Mouse (Mus musculus) cerebellum, adult 11 months (tissue): Measurements from ENCODE around the gene Gemin5.

Source experiments
- DNase-seq: peaks from one replicate; pipeline ENCODE4 v3.0.0; 2022

Gemin5 gene

GRCm38 (mm10) chr11:58169666-58170065, 1.3 kb upstream of the Gemin5 start:
- DNase-seq, result no peak

DNA sequence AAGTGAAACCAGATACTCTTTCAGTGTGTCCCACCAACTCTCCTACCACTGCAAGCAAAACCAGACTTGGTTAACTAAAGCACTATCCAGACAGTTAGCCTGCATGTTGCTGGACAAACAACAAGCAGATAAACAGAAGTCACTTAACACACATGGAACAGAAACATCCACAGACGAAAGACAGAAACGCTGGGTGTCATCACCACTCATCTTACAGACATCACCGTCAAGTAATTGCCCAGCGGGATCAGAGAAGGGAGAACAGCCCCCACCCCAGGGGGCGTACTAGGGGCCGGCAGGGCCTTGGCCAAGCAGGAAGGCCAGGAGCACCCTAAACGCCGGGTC, 545 bp downstream of the Gemin5 start:
- no peak for DNase-seq

- no peak for DNase-seq
These were observed 3.3 kb downstream of the Gemin5 start for GRCm38 (mm10) chr11:58165072-58165471.

- no peak for DNase-seq
These were observed 11.5 kb downstream of the Gemin5 start for GRCm38 (mm10) chr11:58156871-58157270.

DNA sequence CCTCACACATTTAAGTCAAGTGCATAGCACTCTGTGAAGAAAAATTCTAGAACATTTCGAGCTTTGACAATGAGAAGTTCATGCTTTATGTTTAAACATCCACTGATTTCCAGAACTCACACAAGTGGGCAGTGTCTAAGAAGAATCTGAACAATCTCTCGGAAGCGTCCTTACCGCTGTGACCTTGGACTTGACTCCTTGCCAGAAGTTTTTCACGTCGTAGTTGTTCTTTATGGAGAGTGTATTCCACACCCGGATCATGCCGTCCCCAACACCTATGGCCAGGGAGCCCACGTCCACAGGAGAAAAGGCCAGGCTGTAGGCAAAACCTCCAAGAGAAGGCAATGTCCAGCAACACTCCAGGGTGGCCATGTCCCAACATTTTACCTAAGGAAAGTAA, 12.9 kb downstream of the Gemin5 start:
- DNase-seq, result no peak

- DNase-seq, result no peak
These were observed 22.1 kb downstream of the Gemin5 start for GRCm38 (mm10) chr11:58146241-58146640.

DNA sequence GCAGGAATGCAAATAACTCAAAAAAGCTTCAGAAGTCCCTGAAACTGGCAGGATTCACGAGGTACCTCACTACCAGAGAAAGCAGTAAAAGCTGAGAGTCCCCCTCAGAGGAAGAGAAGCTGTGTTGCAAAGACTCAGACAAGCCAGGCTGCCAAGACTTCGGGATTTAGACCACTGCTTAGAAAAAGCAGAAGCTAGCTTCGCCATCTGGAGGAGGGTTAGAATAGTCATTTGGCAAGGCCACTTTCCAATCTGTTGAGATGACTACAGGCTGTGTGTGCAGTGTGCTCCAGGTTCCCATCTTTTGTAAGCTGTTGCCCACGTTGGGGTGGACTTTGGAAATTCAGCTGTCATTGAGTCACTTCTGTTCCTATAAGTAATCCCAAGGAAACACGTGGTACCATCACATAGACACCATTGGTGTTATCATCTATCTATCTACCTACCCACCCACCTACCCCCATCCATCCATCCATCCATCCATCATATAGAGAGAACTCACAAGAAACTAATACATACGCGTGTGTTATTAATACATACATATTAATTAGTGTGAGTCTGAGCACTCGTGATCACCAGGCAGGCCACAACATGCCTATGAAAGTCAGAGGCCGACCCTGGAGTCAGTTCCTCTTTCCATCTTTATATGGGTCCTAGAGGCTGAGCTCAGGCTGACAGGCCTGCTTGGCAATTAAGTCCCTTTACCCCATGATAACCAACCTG, 24.5 kb downstream of the Gemin5 start:
- no peak for DNase-seq

- DNase-seq, result no peak
These were observed 28.9 kb downstream of the Gemin5 start for GRCm38 (mm10) chr11:58139466-58139865.

DNA sequence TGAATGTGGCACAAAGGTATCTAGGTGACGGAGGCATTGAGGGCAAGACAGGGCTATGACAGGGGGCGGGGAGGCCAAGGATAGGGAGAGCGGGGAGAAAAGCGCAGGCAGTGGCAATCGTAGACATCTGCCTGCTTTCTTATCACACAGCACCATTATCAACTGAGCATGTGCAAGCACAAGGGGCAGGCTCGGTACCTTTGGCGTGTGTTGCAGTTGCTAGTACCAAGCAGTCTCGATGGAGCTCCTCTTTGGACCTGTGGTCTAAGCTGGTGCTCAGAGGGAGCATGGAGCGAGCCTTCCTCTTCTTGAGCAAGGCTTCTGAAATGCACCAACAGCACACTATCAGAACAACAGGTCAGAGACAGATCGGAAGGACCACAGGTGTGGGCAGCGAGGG, 29.5 kb downstream of the Gemin5 start:
- no peak for DNase-seq

DNA sequence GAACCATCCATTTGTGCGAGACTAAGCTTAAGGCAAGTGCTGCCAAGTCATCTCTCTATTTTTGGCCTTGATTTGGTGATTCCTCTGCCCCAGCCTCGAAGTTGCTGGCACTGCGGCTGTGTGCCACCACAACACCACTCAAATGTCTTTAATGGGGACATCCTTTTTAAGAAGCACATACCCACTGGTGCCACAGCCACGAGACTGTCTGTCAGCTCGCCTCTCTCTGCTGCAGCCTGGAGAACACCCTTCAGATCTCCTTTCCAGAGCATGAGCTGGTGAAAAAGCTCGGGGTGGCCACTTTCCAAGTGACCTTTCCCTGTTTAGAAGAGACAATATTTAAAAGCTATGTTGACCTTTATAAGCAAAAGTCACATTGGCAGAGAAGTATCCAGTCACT, 31.7 kb downstream of the Gemin5 start:
- no peak for DNase-seq

GRCm38 (mm10) chr11:58135296-58135695, 33.0 kb downstream of the Gemin5 start:
- DNase-seq, result no peak

DNA sequence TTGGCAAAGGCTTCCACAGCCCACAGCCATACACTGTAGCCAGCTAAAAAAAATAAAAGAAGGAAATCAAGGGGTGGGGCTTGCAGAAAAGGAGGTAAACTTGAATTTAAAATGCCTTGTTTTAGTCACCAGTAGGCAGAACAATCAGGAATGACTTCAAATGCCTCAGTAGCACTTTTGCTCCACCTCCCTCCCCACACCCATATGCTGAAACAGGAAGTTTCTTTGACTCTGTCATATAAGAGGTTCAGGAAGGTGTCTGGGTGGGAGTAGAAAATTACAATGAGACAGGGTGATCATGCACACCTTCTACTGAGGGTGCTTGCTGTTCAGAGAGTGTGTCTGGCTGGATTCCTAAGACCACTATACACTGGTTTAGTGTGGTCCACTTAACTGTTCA, 33.5 kb downstream of the Gemin5 start:
- DNase-seq, result no peak

DNA sequence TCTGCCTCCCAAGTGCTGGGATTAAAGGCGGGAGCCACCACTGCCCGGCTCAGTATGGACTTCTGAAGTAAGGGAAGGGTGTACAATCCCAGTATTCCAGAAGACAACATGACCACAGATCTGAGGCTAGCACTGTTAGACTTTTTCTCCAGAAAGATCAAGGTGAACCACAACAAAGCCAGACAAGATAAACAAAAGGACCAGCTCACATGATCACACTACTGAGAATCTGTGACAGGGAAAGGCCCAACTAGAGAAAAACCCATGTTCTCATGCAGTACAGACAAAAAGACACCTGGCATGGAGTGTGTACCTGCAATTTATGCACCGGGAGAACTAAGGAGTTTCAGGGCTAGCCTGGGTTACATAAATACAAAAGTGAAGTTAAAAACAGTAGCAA, 36.3 kb downstream of the Gemin5 start:
- no peak for DNase-seq

DNA sequence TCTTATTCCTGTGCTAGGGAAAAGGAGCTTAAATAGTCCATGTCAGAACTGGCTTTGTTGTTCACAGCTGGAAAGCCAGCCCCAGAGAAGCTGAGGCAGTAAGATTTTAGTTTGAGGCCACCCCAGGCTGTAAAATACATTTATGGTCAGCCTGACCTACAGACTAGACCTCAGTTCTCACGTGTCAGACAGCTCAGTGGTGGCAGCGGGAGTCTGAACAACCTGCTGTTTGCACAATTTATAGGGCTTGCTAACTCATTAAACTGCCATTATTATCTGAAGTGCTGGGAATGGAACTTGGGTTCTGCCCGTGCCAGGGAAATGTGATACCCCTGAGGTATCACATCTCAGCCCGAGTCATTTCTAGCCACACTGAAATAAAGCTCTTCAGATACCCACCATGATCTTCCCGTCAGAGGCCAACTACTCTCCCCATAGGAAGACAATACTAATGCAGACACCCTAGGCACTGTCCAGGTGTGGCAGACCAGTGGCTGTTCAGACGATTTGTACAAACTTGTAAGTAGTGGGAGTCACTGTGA, 39.0 kb downstream of the Gemin5 start:
- DNase-seq, result no peak

- DNase-seq, result no peak
These were observed 40.8 kb downstream of the Gemin5 start for GRCm38 (mm10) chr11:58127544-58127943.

GRCm38 (mm10) chr11:58126397-58127160, 41.8 kb downstream of the Gemin5 start:
- DNase-seq, result peak; percentile 66

DNA sequence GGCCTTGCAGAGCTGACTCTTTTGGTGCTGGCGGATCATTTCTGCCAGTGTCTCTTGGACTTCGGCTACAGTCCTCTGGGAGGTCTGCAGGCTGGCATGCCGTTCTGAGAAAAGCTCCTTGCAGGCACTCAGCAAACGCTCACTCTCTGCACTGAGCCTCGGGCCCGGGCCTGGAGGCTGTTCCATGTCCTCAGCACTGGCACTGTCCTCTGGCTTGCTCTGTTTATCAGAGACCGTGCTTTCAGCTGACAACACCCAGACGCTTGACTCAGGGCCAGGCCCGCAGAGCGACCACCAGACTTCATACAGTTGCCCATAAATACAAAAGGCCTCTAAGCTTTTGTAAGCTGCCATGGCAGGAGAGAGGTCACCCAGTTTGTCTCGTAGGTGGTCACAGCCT, 43.3 kb downstream of the Gemin5 start:
- DNase-seq, result no peak

GRCm38 (mm10) chr11:58123711-58124110, 44.6 kb downstream of the Gemin5 start:
- DNase-seq, result no peak

- no peak for DNase-seq
These were observed 47.0 kb downstream of the Gemin5 start for GRCm38 (mm10) chr11:58121351-58121750.

- DNase-seq, result no peak
These were observed 47.7 kb downstream of the Gemin5 start for GRCm38 (mm10) chr11:58120655-58121054.

DNA sequence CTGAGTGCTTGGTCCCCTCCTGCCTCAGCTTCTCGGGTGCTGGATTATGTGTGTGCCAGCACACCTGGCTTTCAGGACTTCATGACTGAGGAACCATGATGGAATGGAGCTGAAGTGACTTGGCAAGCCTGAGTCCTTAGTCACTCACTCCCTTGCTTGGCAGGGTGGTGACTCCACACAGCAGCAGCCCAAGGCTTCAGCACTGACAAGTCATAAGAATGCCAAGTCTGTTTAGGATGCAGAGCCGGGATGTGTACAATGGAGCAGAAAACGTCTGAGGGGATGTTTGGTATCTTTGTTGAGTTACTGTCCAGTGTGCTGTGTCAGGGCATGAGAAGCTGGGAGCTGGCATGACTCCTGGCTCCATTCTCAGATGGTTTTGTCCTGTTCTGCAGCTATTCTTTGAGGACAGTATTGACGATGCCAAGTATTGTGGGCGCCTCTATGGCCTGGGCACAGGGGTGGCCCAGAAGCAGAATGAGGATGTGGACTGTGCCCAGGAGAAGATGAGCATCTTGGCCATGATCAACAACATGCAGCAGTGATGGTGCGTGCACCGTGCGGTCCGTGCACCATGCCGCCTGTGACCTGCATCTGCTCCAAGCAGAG, 51.2 kb downstream of the Gemin5 start:
- no peak for DNase-seq

GRCm38 (mm10) chr11:58116560-58116959, 51.8 kb downstream of the Gemin5 start:
- DNase-seq, result no peak

- no peak for DNase-seq
These were observed 60.5 kb downstream of the Gemin5 start for GRCm38 (mm10) chr11:58107664-58108337.
